Comparison of ENCODE assay signal across 28 mouse cellular contexts in genomic region chrX:115256151-115256550, GRCm38 (mm10).
"Had no signal": no experiment of that assay in that cellular context is flagged by ENCODE, and none has a peak within 500 bp of the region (broad histone marks: within the 10 kb centered on the region; RNA-seq: fewer than 3 reads in every experiment).

No protein-coding gene starts in this region.

- H3K36me3 ChIP-seq: heart, embryonic 13.5 days; heart, embryonic 15.5 days; hindbrain, embryonic 13.5 days; hindbrain, embryonic 15.5 days; limb, embryonic 10.5 days; limb, embryonic 12.5 days; liver, embryonic 13.5 days; liver, embryonic 15.5 days had no signal

- H3K27me3 ChIP-seq: heart, embryonic 13.5 days; heart, embryonic 15.5 days; hindbrain, embryonic 13.5 days; hindbrain, embryonic 15.5 days; limb, embryonic 12.5 days; liver, embryonic 13.5 days; liver, embryonic 15.5 days had no signal

- H3K9ac ChIP-seq: heart, embryonic 13.5 days; heart, embryonic 15.5 days; hindbrain, embryonic 13.5 days; hindbrain, embryonic 15.5 days; limb, embryonic 12.5 days; liver, embryonic 13.5 days; liver, embryonic 15.5 days; liver, postnatal 0 days had no signal

- H3K4me3 ChIP-seq: heart, adult 2 months; heart, embryonic 13.5 days; heart, embryonic 15.5 days; hindbrain, embryonic 13.5 days; hindbrain, embryonic 15.5 days; layer of hippocampus, adult 2 months; left cerebral cortex, adult 2 months; limb, embryonic 10.5 days; limb, embryonic 12.5 days; liver, embryonic 13.5 days; liver, embryonic 15.5 days had no signal

- DNase-seq: gastrocnemius, postnatal 14 days; gastrocnemius, postnatal 36 days; heart, adult 11 months; heart, adult 2 months; heart, postnatal 14 days; heart, postnatal 36 days; kidney, adult 11 months; kidney, adult 2 months; kidney, adult 9 months; kidney, postnatal 10 days; kidney, postnatal 25 days; kidney, postnatal 4 days; liver; liver, embryonic 13.5 days; liver, postnatal 0 days had no signal

- H3K4me2 ChIP-seq: heart, embryonic 11.5 days; heart, embryonic 13.5 days; heart, embryonic 15.5 days; hindbrain, embryonic 13.5 days; hindbrain, embryonic 15.5 days; limb, embryonic 12.5 days; liver, embryonic 11.5 days; liver, embryonic 13.5 days; liver, embryonic 15.5 days had no signal

- ATAC-seq: hindbrain, postnatal 0 days; intestine, embryonic 16.5 days; liver, postnatal 0 days had no signal

- H3K9me3 ChIP-seq: heart, embryonic 15.5 days; hindbrain, embryonic 15.5 days; limb, embryonic 10.5 days; limb, embryonic 12.5 days; liver, embryonic 13.5 days; liver, embryonic 15.5 days had no signal

- H3K27ac ChIP-seq: heart, adult 2 months; heart, embryonic 13.5 days; heart, embryonic 15.5 days; hindbrain, embryonic 13.5 days; hindbrain, embryonic 15.5 days; hindbrain, postnatal 0 days; layer of hippocampus, adult 2 months; left cerebral cortex, adult 2 months; limb, embryonic 10.5 days; limb, embryonic 12.5 days; liver, embryonic 13.5 days; liver, embryonic 15.5 days had no signal

- H3K4me1 ChIP-seq: heart, embryonic 13.5 days; heart, embryonic 15.5 days; hindbrain, embryonic 13.5 days; hindbrain, embryonic 15.5 days; limb, embryonic 10.5 days; limb, embryonic 12.5 days; liver, embryonic 13.5 days; liver, embryonic 15.5 days had no signal
